Mouse (Mus musculus) ES-E14 (cell line): ENCODE measurements around the gene Col13a1. TPM values are rescaled to one million over a fixed set of nuclear protein-coding genes. Genes with fewer than 3 reads are reported as not detected.

Experiments
- DNase-seq: peaks from one replicate; pipeline ENCODE4 v3.0.0-alpha.2; 2013; ENCODE audit warnings: low read depth, low spot score
- H3K27ac ChIP-seq: 2 replicates; pipeline ENCODE4 v1.5.1; 2012; ENCODE audit warnings: low read depth, mild to moderate bottlenecking, low read length, moderate library complexity, mixed read lengths; ENCODE audit not compliant: poor library complexity, insufficient read depth, severe bottlenecking
- H3K36me3 ChIP-seq: 2 replicates; pipeline ENCODE4 v1.6.1; 2012; ENCODE audit warnings: mild to moderate bottlenecking, low read length, moderate library complexity, mixed read lengths; ENCODE audit not compliant: control insufficient read depth, poor library complexity, insufficient read depth, severe bottlenecking
- H3K4me1 ChIP-seq, 2 experiments: fragments of 150-350 bp in 1 of 2; sonication (generic) in 1 of 2; 2 replicates each; pipeline ENCODE4 v1.6.1; 2012; ENCODE audit warnings: low read length in 2 of 2, mild to moderate bottlenecking in 1 of 2, mixed read lengths in 1 of 2; ENCODE audit not compliant: control insufficient read depth in 2 of 2, insufficient read depth in 2 of 2, poor library complexity in 1 of 2
- H3K4me3 ChIP-seq, 2 experiments: fragments of 150-350 bp in 1 of 2; sonication (generic) in 1 of 2; 2 replicates each; pipeline ENCODE4 v1.5.1; 2012; ENCODE audit warnings: low read length in 2 of 2, low read depth in 1 of 2, mild to moderate bottlenecking in 1 of 2, mixed read lengths in 1 of 2; ENCODE audit not compliant: insufficient read depth in 1 of 2, poor library complexity in 1 of 2, severe bottlenecking in 1 of 2
- H3K9ac ChIP-seq: 2 replicates; pipeline ENCODE4 v1.6.1; 2012; ENCODE audit warnings: low read depth, mild to moderate bottlenecking, low read length, mixed read lengths; ENCODE audit not compliant: poor library complexity, insufficient read depth, severe bottlenecking
- H3K9me3 ChIP-seq: fragments of 150-350 bp; sonication (generic); 2 replicates; pipeline ENCODE4 v1.6.1; 2012; ENCODE audit warnings: low read depth, mild to moderate bottlenecking, low read length; ENCODE audit not compliant: control insufficient read depth, insufficient read depth
- CHD2 ChIP-seq: IDR thresholded peaks from 2 replicates; pipeline ENCODE4 v1.6.1; 2014; ENCODE audit warnings: mild to moderate bottlenecking, low read depth, low read length, inconsistent platforms
- HCFC1 ChIP-seq: IDR thresholded peaks from 2 replicates; pipeline ENCODE4 v1.6.1; 2012; ENCODE audit warnings: low read length, inconsistent platforms, borderline replicate concordance; ENCODE audit not compliant: insufficient read depth
- MAFK ChIP-seq: IDR thresholded peaks from 2 replicates; pipeline ENCODE4 v1.6.1; 2014; ENCODE audit warnings: mild to moderate bottlenecking, low read depth, low read length, inconsistent platforms; ENCODE audit not compliant: insufficient read depth
- ZC3H11A ChIP-seq: IDR thresholded peaks from 2 replicates; pipeline ENCODE4 v1.6.1; 2012; ENCODE audit warnings: low read depth, mild to moderate bottlenecking, inconsistent platforms, low read length, borderline replicate concordance
- ZNF384 ChIP-seq: IDR thresholded peaks from 2 replicates; pipeline ENCODE4 v1.6.1; 2012; ENCODE audit warnings: low read depth, low read length, inconsistent platforms
- in situ Hi-C, 2 experiments: fragments of 600-800 bp; cut with MboI; formaldehyde crosslinking; loops; one replicate each; pipeline ENCODE4 v1.15.1; 2025; ENCODE audit warnings: low sequenced_read_pairs in 2 of 2, inconsistent platforms in 1 of 2; ENCODE audit not compliant: unreplicated experiment in 2 of 2
- total RNA-seq: library from RNA; depleted of rRNA; stranded (reverse); fragments of 300-350 nt; gene quantifications from 2 replicates; pipeline ENCODE4 v1.2.3, GENCODE M21; 2012

The Col13a1 gene
- total RNA-seq, 1 experiment: 4.7 TPM

DNA sequence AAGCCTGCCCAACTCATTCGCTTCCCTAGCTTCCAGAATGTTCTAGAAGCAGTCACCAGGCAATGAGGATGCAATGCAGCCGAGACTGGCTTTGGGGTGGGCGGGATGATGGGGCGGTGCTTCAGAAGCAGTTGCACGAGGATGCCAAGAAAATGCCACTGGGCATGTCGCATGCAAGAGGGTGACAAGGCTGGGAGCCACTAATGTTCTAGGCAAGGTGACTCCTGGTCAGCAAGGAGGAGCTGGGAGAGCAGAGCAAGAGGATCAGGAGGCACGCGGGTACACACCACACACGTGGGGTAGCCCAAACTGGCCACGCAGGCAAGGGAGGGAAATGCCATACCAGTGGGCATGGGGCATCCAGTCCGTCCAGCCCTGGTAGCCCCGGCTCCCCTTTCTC lies 136.6 kb downstream of the Col13a1 start:
- no peak for TF ChIP-seq ZNF384
- TF ChIP-seq HCFC1: no peak
- no peak for TF ChIP-seq CHD2
- no peak for TF ChIP-seq ZC3H11A
- no peak for TF ChIP-seq MAFK
- no peak overlapping the region; the same call in 1 of the 2 replicates for H3K27ac ChIP-seq

DNA sequence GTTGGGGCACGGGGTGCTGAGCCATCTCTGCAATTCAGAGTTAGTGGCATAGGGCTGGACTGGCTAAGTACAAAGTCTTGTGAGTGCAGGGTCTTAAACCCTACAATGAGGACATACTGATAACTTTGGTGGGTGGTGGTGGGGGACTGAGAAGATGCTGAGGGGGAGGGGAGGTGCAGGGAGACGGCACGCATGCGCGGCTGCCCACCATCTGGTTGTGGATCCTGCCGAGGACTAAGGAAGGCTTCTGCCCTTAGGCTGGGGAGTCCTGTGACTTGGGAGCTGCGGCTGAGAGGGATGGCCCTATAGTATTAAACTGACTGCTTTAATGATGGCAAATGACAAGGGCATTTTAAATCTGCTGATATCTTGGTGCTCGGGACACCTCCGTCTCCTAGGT lies 139.6 kb downstream of the Col13a1 start:
- no peak overlapping the region for H3K9ac ChIP-seq
- no peak overlapping the region for H3K27ac ChIP-seq
- no peaks in the 10 kb centered on the region for H3K36me3 ChIP-seq
- H3K4me3 ChIP-seq: no peak overlapping the region
- no peak for DNase-seq
- no peaks in the 10 kb centered on the region for H3K9me3 ChIP-seq
- in situ Hi-C loops: no loop called here
- no peak for TF ChIP-seq ZC3H11A
- no peak for TF ChIP-seq HCFC1
- no peak for TF ChIP-seq ZNF384
- TF ChIP-seq CHD2: no peak
- no peak for TF ChIP-seq MAFK
- peaks cover 0 to 3% of the 10 kb centered on the region in 2 experiments; a peak in 1 of 4 replicates for H3K4me1 ChIP-seq

More for the DNA sequence above, 136.6 kb downstream of the Col13a1 start:
- Histone ChIP-seq H3K9me3 (no peaks in the 10 kb centered on the region), H3K4me1 (peaks cover 0 to 5% of the 10 kb centered on the region in 2 experiments; a peak in 2 of 4 replicates), H3K9ac (no peak overlapping the region), H3K36me3 (no peaks in the 10 kb centered on the region), H3K4me3 (no peak overlapping the region)
- in situ Hi-C loops: loop anchor here in 1 of 2 experiments (5.0 kb wide), 1 partner anchor 260 kb away; no protein-coding TSS in a partner anchor
- no peak for DNase-seq

DNA sequence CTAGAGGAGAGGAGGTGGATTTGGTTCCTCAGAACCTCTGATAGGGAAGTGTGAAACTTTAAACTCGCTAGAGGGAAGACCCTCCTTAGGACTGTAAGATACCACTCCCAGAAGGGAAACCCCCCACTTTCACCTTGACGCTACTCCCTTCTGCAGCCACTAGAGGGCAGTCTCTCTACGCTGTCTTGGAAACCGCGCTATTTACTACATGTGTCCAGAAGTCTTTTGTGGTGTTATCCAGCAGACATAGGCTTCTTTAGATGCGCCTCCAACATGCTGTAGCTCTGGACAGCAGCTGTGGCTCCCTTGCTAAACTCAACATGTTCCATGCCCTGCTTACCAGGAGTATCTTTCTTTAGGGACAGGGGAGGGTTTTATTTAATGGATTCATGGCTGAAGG lies 140.1 kb downstream of the Col13a1 start:
- in situ Hi-C loops: no loop called here
- no peak overlapping the region for H3K27ac ChIP-seq

DNA sequence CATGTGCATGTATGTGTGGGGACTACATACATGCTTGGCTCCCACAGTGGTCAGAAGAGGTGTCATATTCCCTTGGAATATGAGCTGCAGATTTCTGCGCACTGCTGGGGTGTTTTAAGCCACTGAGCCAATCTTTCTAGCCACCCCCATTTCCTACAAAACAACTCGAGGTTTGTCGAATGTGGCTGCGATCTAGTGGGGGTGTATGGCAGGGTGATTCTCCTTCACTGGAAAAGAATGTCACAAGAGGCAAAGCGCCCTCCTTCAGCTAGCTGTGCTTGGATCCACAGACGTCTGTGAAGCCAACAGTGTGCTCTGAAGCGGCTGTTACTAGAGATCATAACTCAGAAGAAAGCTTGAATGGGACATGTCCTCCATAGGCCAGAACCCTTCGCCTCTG lies 141.6 kb downstream of the Col13a1 start:
- H3K4me3 ChIP-seq: no peak overlapping the region
- TF ChIP-seq HCFC1 (no peak), CHD2 (no peak), ZNF384 (no peak), MAFK (no peak), ZC3H11A (no peak)
- in situ Hi-C loops: no loop called here
- no peaks in the 10 kb centered on the region for H3K36me3 ChIP-seq
- no peak overlapping the region for H3K27ac ChIP-seq
- DNase-seq: no peak
- no peaks in the 10 kb centered on the region for H3K9me3 ChIP-seq
- no peak overlapping the region for H3K9ac ChIP-seq
- H3K4me1 ChIP-seq: peaks cover 0 to 9% of the 10 kb centered on the region in 2 experiments; a peak in 2 of 4 replicates

More for the DNA sequence above, 140.1 kb downstream of the Col13a1 start:
- H3K4me3 ChIP-seq: no peak overlapping the region
- no peaks in the 10 kb centered on the region for H3K9me3 ChIP-seq
- no peak overlapping the region for H3K9ac ChIP-seq
- H3K36me3 ChIP-seq: no peaks in the 10 kb centered on the region
- TF ChIP-seq MAFK (no peak), ZC3H11A (peak; percentile 75; the same call in 1 of the 2 replicates), HCFC1 (no peak)
- peak; percentile 57 for DNase-seq
- peaks cover 0 to 3% of the 10 kb centered on the region in 2 experiments; a peak in 1 of 4 replicates for H3K4me1 ChIP-seq

DNA sequence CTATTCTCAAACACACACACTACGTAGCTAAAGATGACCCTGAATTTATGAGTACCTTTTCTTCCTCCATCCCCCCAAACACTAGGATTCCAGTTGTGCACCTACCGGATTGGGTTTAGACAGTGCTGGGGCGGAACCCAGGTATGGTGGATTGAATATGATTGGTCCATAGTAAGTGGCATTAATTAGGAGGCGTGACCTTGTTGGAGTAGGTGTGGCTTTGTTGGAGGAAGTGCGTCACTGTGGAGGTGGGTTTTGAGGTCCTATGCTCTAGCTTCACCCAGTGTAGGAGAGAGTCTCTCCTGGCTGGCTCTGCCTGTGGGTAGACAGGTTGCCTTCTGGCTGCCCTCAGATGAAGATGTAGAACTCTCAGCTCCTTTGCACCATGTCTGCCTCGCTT lies 144.6 kb downstream of the Col13a1 start:
- TF ChIP-seq ZC3H11A: no peak
- TF ChIP-seq ZNF384: no peak
- no peak for TF ChIP-seq CHD2
- no peak for TF ChIP-seq HCFC1
- no peak for TF ChIP-seq MAFK
- in situ Hi-C loops: no loop called here
- Histone ChIP-seq H3K27ac (no peak overlapping the region), H3K36me3 (no peaks in the 10 kb centered on the region), H3K9me3 (no peaks in the 10 kb centered on the region), H3K9ac (no peak overlapping the region), H3K4me3 (peak overlapping the region; percentile 12 to 37; a peak in 2 of 4 replicates), H3K4me1 (peaks cover 7 to 33% of the 10 kb centered on the region in 2 experiments)
- no peak for DNase-seq
